Mouse (Mus musculus): ENCODE results near the gene Rflna.

DNA sequence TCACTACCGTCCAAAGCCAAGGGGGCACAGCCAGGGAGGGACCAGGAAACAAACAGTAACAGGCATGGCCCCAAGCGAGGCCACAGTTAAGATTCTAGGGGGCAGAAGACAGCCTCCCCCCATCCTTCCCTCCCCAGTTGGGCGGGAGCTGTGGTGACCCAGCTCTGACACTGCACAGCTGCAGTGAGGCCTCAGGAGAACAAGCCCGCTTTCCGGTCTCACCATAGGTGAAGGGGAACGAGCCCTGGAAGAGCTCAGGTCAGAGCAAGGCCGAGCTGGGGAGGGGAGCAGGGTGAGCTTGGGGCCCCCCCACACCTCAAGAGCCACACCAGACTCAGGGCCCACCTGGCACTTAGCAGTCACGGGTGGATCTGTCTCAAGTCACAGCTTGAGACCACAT, 52.9 kb downstream of the Rflna start:
- TF ChIP-seq CTCF (IDR thresholded peaks at IDR 0.05; ENCODE audit: low read depth) (no peak), EP300 (optimal IDR thresholded peaks at IDR 0.05) (no peak)

Data from stomach, postnatal 0 days (tissue).